Mouse (Mus musculus) lung, postnatal 14 days (tissue): ENCODE data around the gene Hmx3.

Experiments used
- DNase-seq: peaks from one replicate; pipeline ENCODE4 v3.0.0; 2021

Hmx3 gene

DNA sequence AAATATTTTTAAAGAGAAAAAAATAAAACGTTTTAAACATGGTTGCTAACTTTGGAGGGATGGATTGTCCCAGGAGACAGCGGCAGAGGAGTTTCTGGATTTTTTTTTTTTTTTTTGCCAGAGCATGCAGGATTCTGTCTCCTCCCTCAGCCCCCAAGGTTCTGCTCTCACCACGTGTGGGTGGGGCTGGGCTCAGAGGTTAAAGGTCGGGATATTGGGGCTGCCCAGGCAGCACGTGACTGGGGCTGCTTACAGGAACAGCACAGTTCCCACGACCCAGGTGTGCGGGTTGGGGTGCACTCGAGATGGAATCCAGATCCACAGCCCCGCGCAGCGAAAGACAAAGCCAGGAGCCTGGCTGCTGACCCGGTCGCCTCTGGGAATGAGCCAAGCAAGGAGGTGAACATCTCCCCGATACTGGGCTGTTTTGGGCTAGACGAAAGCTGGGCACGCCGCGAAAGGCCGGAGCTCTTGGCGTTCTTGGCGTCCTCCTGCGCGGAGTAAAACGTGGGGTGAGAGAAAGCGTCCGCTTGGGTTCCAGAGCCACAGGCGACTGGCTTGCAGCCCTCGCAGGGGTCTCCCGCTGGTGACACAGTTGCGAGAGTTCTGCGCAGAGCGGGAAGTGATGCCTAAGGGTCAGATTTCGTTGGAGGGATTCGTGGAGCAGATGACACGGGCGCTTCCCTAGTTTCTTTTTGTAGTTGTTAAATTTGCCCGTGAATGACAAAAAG lies 14.0 kb downstream of the Hmx3 start:
- DNase-seq: peak; percentile 6

DNA sequence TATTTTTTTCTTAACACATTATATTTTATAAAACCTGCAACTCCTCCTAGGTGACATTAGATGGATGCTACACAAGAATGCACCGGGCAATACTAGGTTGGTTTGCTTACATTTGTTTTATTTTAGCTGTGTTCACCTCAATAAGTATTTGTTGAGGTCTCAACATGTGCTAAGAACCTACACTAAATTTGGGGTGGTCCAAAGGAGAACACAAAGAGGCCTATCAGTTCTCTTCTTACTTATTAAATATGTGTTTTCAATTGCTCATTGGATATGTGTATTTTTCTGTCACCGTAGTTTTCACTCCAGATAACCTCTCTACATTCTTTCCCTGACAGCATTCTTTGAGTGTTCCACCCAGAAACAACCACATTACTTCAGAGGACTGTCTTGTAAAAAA lies 15.1 kb downstream of the Hmx3 start:
- no peak for DNase-seq

DNA sequence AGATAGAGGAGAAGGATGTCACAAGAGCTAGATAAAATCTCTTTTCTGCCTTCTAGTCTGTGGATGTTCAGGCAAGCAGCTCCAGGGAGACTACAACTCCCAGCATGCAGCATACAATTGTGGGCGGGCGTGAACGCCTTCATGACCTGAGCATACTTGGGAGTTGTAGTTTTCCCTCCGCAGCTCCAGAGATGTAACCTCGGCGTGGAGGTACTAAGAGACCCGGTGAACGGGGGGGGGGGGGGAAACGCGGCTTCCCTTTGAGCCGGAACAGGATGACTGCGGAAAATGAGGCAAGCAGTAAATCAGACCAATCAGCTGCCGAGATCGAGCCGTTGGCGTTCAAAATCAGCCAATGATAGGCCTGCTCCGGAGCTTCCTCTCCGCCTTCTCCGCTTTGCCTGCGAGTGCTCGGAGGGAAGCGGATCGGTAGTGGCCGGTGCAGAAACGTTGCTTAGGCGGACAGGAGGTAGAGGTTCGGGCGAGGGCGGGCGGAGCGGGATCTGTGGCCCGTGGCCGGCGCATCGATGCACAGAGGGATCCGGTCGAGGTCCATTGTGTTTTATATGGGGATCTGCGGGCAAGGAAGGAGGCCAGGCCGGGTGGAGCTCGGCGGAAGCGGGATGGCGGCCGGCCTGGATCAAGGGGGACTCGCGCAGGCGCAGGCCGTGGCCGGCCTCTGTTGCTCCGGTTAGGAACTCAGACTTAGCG lies 17.5 kb downstream of the Hmx3 start, which contains the start of gene Bub3:
TSS of gene Bub3 (plus strand) at position 237 of the 711 bp plus-strand sequence.
- peak; percentile 91 for DNase-seq

DNA sequence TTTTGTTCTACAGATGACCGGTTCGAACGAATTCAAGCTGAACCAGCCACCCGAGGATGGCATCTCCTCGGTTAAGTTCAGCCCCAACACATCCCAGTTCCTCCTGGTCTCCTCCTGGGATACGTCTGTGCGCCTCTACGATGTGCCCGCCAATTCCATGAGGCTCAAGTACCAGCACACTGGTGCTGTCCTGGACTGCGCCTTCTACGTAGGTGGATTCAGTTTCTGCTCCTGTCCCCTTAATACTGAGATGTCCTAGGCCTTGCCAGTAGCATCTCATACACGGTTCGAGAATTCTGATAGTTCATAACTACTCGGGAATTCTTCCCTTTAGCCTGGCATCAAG lies 18.0 kb downstream of the Hmx3 start:
- no peak for DNase-seq

DNA sequence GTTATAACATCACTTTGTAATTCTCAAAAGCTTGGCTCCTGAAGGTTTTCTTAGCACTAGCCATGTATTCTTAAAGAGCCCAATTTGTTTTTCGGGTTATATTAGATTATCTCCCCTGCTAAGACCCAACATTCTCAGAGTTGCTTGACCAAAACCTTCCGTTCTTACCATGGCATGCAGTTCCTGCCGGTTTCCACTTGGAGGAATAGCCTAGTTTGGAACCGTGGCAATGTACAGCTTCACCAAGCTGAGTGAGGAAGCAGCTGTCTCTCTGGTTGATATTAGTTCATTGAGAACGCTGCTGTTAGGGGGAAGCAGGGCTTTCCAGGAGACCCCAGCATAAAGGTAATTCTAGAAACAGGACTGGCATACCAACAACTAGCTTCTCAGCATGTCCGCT lies 32.6 kb downstream of the Hmx3 start:
- no peak for DNase-seq

DNA sequence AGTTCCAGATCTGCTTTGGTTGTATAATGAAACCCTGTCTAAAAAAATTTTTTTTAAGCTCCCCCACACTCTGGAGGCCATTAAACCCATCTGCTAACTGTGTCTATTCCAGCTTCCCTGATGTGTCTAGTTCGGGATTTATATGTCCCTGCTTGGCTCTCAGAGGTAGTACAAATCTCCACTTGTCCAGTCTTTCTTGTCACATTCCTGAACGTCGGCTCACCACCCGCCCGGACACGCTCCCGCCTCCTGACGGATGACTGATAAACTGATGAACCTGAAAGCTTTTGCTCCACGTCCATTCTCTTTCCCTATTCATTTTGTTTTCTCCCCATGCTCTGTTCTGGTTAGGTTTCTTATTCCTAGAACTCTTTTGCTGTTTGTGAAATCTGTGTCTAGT lies 39.5 kb downstream of the Hmx3 start:
- DNase-seq: no peak

DNA sequence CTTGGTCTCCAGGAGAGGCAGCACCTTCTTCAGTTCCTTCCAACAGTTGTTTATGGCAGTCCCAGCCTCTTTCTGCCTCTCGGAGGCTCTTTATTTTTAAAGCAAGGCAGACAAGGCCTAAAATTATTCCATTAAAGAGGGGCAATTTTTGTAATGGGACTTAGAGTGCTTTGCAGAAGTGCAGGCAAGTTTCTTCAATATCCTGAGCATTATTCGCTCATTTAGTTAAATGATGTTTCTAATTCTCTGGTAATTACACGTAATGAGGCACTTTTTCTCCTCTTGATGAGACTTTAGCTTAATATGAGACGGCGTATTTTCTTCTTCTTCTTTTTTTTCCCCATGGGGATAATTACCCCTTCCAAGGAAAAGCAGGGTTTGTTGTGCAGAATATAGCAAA lies 42.9 kb downstream of the Hmx3 start:
- DNase-seq: no peak
